Mouse (Mus musculus) heart, postnatal 10 days (tissue): ENCODE data around the gene 4930404H24Rik. TPM values are rescaled to one million over a fixed set of nuclear protein-coding genes. Genes with fewer than 3 reads are reported as not detected.
A peak's percentile ranks its signal among the peaks of the same experiment; 100 is the strongest.

Experiments
- DNase-seq, 2 experiments: peaks; one replicate each; pipeline ENCODE4 v3.0.0; 2021
- intact Hi-C: fragments of 180-260 bp; cut with DNase I; formaldehyde crosslinking; loops from one replicate; pipeline ENCODE4 v1.15.1; 2025
- total RNA-seq, 2 experiments: library from RNA; stranded (reverse); gene quantifications; 2 replicates each; pipeline ENCODE4 v1.2.3; 2021

4930404H24Rik gene
- total RNA-seq, 2 experiments from 2014 or later: not detected

DNA sequence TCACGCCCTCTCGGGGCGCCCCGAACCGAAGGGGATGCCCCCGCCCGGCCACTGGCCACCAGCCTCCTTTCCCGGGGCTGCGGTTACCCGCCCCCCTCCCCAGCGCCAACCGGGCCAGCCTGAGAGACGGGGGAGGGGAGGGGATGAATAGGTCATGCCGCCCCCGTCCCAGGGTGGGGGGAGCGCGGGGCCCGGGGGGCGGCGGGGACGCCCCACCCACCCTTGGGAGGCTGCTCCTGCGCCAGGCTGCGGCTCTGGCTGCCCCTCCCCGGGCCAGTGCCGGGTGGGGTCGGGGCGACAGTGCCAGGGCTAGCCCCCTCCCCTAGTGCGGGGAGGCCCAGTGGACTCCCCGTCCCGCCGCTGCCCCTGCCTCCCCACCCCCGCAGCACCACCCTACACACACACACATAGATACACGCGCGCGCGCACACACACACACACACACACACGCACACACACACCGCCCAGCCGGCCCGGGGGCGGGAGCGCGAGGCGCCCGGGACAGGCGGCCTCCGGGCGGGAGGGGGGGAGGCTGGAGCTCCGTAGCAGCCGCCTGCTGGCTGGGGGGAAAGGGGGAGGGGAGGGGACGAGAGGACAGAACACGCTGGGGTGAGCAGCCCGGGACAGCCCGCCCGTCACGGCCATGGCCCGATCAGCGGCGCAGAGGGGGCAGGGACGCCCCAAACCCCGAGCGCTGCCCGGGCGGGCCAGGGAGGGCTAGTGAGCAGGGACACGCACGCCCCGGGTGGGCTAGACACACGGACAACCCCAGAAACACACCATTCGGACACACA, 36.2 kb downstream of the 4930404H24Rik start:
- intact Hi-C loops: no loop called here

DNA sequence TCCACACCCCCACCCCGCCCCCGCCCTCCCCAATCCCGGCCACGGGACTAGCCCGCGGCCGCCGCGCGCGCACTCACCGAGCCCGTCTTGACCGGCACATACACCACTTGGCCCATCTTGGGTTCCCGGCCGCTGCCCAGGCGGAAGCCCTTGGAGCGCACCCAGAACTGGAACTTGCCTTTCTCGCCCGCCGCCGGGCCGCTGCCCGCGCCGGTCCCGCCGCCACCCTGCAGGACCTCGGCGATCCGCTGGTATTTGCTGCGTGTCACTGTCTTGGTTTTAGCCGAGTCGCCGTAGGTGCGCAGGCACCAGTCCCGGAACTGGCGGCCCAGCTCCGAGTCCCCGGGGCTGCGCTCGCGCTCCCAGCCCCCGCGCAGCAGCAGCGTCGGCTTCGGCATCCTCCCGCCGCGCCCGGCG, 36.8 kb downstream of the 4930404H24Rik start:
- DNase-seq: peak; percentile 54 to 63
- intact Hi-C loops: no loop called here

More for the DNA sequence above, 36.2 kb downstream of the 4930404H24Rik start:
- DNase-seq: peak; percentile 43 to 57

DNA sequence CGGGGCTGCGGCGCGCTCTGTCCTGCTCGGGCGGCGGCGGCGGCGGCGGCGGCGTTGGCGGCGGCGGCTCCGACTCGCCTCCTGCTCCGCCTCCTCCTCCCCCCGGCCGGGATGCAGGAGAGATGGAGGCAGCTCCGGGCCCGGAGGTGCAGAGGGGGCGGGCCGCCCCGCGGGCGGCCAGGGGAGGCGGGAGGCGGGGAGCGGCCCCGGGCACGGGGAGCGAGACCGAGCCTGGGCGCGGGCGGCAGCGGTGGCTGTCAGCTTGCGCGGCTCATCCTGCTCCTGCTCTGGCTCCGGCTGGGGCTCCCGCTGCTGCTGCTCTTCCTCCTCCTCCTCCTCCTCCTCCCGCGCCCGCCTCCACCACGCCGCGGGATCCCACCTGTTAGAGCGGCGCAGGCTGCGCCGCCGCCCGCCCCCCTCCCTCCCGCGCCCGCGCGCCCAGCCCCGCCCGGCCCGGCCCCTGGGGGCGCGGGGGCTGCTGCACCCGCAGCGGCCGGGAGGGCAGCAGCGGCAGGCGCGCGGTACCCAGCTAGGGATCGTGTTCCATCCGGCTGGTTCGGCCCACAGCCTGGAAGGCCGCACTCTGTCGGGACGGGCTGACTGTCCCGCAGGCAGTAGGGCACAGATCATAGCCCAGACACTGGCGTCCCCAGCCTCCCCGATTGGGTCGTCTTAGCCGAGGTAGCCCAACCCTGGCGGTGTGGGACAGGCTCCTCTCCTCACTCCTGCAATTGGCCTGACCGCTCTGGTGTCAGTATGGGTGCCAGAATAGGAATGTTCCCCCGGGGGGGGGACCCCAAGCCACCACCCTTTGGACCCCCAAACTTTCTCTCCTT, 37.6 kb downstream of the 4930404H24Rik start, which contains the start of gene Nol4l:
TSS of gene Nol4l (minus strand) at position 41 of the 836 bp plus-strand sequence.
- peak; percentile 30 to 36 for DNase-seq
- intact Hi-C loops: no loop called here

DNA sequence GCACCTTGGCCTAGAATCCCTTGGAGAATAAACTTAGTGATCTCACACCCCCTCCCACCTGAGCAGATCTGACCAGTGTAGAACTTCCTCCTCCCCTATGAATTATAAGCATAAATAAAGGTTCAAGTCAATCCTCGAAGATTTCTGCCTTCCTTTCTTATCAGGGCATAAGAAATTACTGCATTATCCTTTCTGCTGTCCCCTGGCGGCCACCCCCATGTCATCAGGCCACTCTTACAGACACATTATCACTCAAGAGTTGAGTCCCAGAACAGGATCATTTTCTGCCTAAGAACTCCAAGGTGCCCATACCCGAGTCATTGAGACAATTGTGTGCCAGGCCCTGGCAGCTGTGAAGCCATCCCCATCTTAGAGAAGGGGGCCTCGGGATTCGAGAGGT, 38.4 kb downstream of the 4930404H24Rik start:
- intact Hi-C loops: no loop called here

DNA sequence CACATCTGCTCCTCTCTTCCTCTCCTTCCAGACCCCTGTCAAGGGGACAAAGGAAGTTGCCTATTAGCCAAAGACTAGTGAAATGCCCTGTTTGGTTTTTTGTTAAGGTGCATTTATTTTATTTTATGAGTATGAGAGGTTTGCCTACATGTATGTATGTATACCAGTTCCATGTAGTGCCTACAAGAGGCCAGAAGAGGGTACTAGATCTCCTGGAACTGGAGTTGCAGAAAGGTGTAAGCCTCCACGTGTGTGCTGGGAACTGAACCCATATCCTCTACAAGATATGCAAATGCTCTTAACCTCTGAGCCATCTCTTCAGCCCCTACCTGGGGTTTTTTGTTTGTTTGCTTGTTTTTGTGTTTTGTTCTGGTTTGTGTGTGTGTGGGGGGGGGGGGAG, 41.4 kb downstream of the 4930404H24Rik start:
- intact Hi-C loops: no loop called here
- DNase-seq: no peak

More for the DNA sequence above, 38.4 kb downstream of the 4930404H24Rik start:
- DNase-seq: no peak

DNA sequence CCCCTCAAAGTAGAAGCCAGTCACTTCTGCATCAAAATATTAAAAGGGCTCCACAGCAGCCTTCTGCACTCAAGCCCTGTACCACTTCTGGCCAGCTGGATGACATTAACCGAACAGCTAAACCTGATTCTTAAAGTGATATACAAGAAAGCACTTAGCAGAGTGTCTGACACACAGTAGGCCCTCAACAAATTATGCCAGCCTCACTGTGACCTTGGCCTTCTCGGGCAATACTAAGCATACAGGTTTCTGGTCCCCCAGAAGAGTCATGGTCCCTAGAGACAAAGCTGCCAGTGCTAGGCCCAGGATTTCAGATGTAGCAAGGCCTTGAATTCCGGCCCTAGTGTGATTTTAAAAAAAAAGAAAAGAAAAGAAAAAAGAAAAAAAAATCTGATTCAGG, 46.3 kb downstream of the 4930404H24Rik start:
- no peak for DNase-seq
- intact Hi-C loops: no loop called here

DNA sequence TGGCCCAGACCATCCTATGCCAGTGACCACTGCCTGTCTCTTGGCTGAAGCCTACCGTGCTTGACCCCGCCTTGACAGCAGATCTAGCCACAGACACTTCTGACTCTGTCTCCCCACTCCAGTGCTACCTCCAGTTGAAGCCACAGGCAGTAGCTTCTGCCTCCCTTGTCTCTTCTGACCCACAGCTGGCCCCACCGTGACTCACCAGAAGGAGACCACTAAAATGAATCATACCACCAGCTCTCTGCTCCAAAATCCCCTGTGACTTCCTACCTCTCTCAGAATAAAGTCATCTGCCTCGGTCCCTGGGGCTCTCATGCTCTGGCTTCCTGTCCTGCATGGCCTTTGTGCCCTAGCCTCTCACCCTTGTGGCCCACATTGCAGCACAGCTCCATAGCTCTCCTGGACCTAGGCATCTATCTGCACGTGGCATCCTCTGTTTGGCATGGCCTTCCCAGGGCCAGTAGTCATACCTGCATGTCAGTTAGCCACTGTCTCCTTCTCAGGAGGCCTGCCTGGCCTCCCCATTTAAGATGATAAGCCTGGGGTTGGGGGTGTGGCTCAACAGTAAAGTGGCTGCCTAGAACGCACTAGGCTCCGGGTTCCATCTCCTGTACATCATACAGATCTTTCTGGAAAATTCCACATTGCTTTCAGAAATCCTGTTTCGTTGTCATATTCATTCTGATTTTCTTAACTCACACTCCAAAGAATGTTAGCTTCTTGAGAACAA, 50.5 kb downstream of the 4930404H24Rik start:
- DNase-seq: no peak
- intact Hi-C loops: no loop called here

Other genes starting within 250 kb of the 4930404H24Rik start
- gene Kif3b, start 201.4 kb upstream of the 4930404H24Rik start, total RNA-seq: 10 to 100 TPM; 11.3 to 12.9 TPM
- 10 to 100 TPM; 27.5 to 30.3 TPM for gene Asxl1, start 147.0 kb upstream of the 4930404H24Rik start, total RNA-seq
- gene Nol4l, start 37.2 kb downstream of the 4930404H24Rik start, total RNA-seq: 10 to 100 TPM in 1 of 2 experiments, 1 to 10 TPM in 1; 9.5 to 10.4 TPM
- gene Commd7, start 140.0 kb downstream of the 4930404H24Rik start, total RNA-seq: 10 to 100 TPM; 20.1 to 24.2 TPM
- 1 to 10 TPM; 2.4 to 2.6 TPM for gene Dnmt3b, start 156.7 kb downstream of the 4930404H24Rik start, total RNA-seq
- gene Dnmt3c, start 203.9 kb downstream of the 4930404H24Rik start, total RNA-seq: not detected
- gene Mapre1, start 248.5 kb downstream of the 4930404H24Rik start, total RNA-seq: 100 to 1,000 TPM; 108 to 124 TPM